Mouse (Mus musculus) lung, postnatal 25 days (tissue): ENCODE data around the gene Ugt1a6a.
A peak's percentile ranks its signal among the peaks of the same experiment; 100 is the strongest.
"Not testable (repeated sequence)": the region's sequence is repeated elsewhere in the genome, so short reads cannot be mapped to it uniquely, and the experiment has no call there.

Experiments used
- DNase-seq: peaks from one replicate; pipeline ENCODE4 v3.0.0; 2022; ENCODE audit warnings: low spot score

Ugt1a6a gene

GRCm38 (mm10) chr1:88134457-88135011 lies at the start of gene Ugt1a6a:
Ugt1a6a (plus strand) TSS chr1:88134809.
- DNase-seq = peak; percentile 74

- DNase-seq = no peak
These were observed 48.5 kb upstream of the Ugt1a6a start for GRCm38 (mm10) chr1:88086125-88086524.

GRCm38 (mm10) chr1:88087513-88087912 lies 47.1 kb upstream of the Ugt1a6a start, which contains the start of gene Ugt1a8:
Ugt1a8 (plus strand) TSS chr1:88087813.
- DNase-seq = no peak

- DNase-seq = no peak
These were observed 42.3 kb upstream of the Ugt1a6a start for GRCm38 (mm10) chr1:88092341-88092740.

GRCm38 (mm10) chr1:88094270-88094676 lies 40.3 kb upstream of the Ugt1a6a start:
- DNase-seq = not testable (repeated sequence)

GRCm38 (mm10) chr1:88094941-88095492 lies 39.6 kb upstream of the Ugt1a6a start, which contains the start of gene Ugt1a7c:
Ugt1a7c (plus strand) TSS chr1:88095062.
- peak; percentile 47 for DNase-seq

- DNase-seq = not testable (repeated sequence)
These were observed 36.1 kb upstream of the Ugt1a6a start for GRCm38 (mm10) chr1:88098546-88098945.

GRCm38 (mm10) chr1:88099691-88100090 lies 34.9 kb upstream of the Ugt1a6a start:
- not testable (repeated sequence) for DNase-seq

- DNase-seq = peak; percentile 51
These were observed 31.6 kb upstream of the Ugt1a6a start, which contains the start of gene Ugt1a6b for GRCm38 (mm10) chr1:88103019-88103418. Ugt1a6b (plus strand) TSS chr1:88103252.

- DNase-seq = not testable (repeated sequence)
These were observed 30.7 kb upstream of the Ugt1a6a start for GRCm38 (mm10) chr1:88103697-88104468.

- DNase-seq = no peak
These were observed 29.8 kb upstream of the Ugt1a6a start for GRCm38 (mm10) chr1:88104667-88105430.

- no peak for DNase-seq
These were observed 29.0 kb upstream of the Ugt1a6a start for GRCm38 (mm10) chr1:88105656-88106055.

- DNase-seq = not testable (repeated sequence)
These were observed 25.5 kb upstream of the Ugt1a6a start for GRCm38 (mm10) chr1:88109027-88109557.

GRCm38 (mm10) chr1:88109604-88110003 lies 25.0 kb upstream of the Ugt1a6a start:
- DNase-seq = not testable (repeated sequence)

- not testable (repeated sequence) for DNase-seq
These were observed 21.8 kb upstream of the Ugt1a6a start for GRCm38 (mm10) chr1:88112769-88113168.

GRCm38 (mm10) chr1:88120550-88120949 lies 14.1 kb upstream of the Ugt1a6a start:
- not testable (repeated sequence) for DNase-seq

GRCm38 (mm10) chr1:88121521-88121920 lies 13.1 kb upstream of the Ugt1a6a start:
- DNase-seq = peak; percentile 48

GRCm38 (mm10) chr1:88125827-88126360 lies 8.7 kb upstream of the Ugt1a6a start:
- not testable (repeated sequence) for DNase-seq

- DNase-seq = not testable (repeated sequence)
These were observed 5.5 kb upstream of the Ugt1a6a start for GRCm38 (mm10) chr1:88129091-88129490.

- not testable (repeated sequence) for DNase-seq
These were observed 4.4 kb upstream of the Ugt1a6a start for GRCm38 (mm10) chr1:88130223-88130622.

- DNase-seq = no peak
These were observed 627 bp upstream of the Ugt1a6a start for GRCm38 (mm10) chr1:88133908-88134456.
